Mouse (Mus musculus): ENCODE measurements around the gene Zmiz1.

- TF ChIP-seq CTCF (IDR thresholded peaks at IDR 0.05; ENCODE audit: control insufficient read depth, insufficient read depth, insufficient read length): no peak
- TF ChIP-seq USF1 (IDR thresholded peaks at IDR 0.05; ENCODE audit: low read depth): no peak
Observed at GRCm38 (mm10) chr14:25620766-25621165, 161.8 kb downstream of the Zmiz1 start.

Measured in C2C12 (cell line).